Mouse (Mus musculus) hindbrain, embryonic 13.5 days (tissue): ENCODE measurements at regions not wholly inside any gene's neighbourhood (a gene's known extent, or its start where the extent isn't known, plus 50 kb on each side); places are given as distances from the start of the nearest gene placed in this dataset.

Experiments
- ATAC-seq: fragments of 200-750 bp; cut with Nextera tagmentation; 2 replicates; pipeline ENCODE4 v1.8.0; 2017; ENCODE audit warnings: moderate TSS enrichment; ENCODE audit not compliant: low FRiP score
- H3K27ac ChIP-seq: fragments of 300-500 bp; sonication (generic); 2 replicates; pipeline ENCODE4 v1.5.1; 2015; ENCODE audit warnings: inconsistent platforms, mild to moderate bottlenecking, moderate library complexity
- H3K27me3 ChIP-seq: fragments of 300-500 bp; sonication (generic); 2 replicates; pipeline ENCODE4 v1.6.1; 2015; ENCODE audit warnings: mild to moderate bottlenecking, inconsistent platforms
- H3K36me3 ChIP-seq: fragments of 300-500 bp; sonication (generic); 2 replicates; pipeline ENCODE4 v1.6.1; 2015; ENCODE audit warnings: mild to moderate bottlenecking, inconsistent platforms
- H3K4me1 ChIP-seq: fragments of 300-500 bp; sonication (generic); replicated peaks from 2 replicates; pipeline ENCODE4 v1.6.1; 2015; ENCODE audit warnings: inconsistent platforms
- H3K4me2 ChIP-seq: fragments of 300-500 bp; sonication (generic); 2 replicates; pipeline ENCODE4 v1.6.1; 2015; ENCODE audit warnings: inconsistent platforms, mild to moderate bottlenecking, moderate library complexity
- H3K4me3 ChIP-seq: fragments of 300-500 bp; sonication (generic); 2 replicates; pipeline ENCODE4 v1.5.1; 2015; ENCODE audit warnings: mild to moderate bottlenecking, inconsistent platforms
- H3K9ac ChIP-seq: fragments of 300-500 bp; sonication (generic); 2 replicates; pipeline ENCODE4 v1.6.1; 2015; ENCODE audit warnings: mild to moderate bottlenecking, inconsistent platforms
- H3K9me3 ChIP-seq: fragments of 300-500 bp; sonication (generic); 2 replicates; pipeline ENCODE4 v1.6.1; 2016; ENCODE audit warnings: inconsistent platforms
- WGBS: fragments of 180-500 bp; shearing (Covaris S2); methylation state at CpG from one replicate; pipeline ENCODE4 v1.1.7; 2015; 5-methylcytosine and 5-hydroxymethylcytosine counted together

GRCm38 (mm10) chr1:146955688-146956214, 461.2 kb downstream of the Brinp3 start:
- Histone ChIP-seq H3K9me3 (no peaks in the 10 kb centered on the region), H3K4me1 (no peaks in the 10 kb centered on the region)
- 82% methylated on average over 5 of the region's 5 CpGs for WGBS

GRCm38 (mm10) chr1:146956347-146956746, 461.8 kb downstream of the Brinp3 start:
- H3K27ac ChIP-seq, result no peak overlapping the region
- H3K9me3 ChIP-seq, result no peaks in the 10 kb centered on the region
- H3K36me3 ChIP-seq, result no peaks in the 10 kb centered on the region
- no peaks in the 10 kb centered on the region for H3K4me1 ChIP-seq
- no peak overlapping the region for H3K4me3 ChIP-seq
- no peaks in the 10 kb centered on the region for H3K27me3 ChIP-seq
- no peak overlapping the region for H3K4me2 ChIP-seq
- ATAC-seq, result no peak
- no peak overlapping the region for H3K9ac ChIP-seq

More at GRCm38 (mm10) chr1:146955688-146956214, 461.2 kb downstream of the Brinp3 start:
- Histone ChIP-seq H3K27ac (no peak overlapping the region), H3K4me2 (no peak overlapping the region), H3K4me3 (no peak overlapping the region), H3K27me3 (no peaks in the 10 kb centered on the region), H3K9ac (no peak overlapping the region), H3K36me3 (no peaks in the 10 kb centered on the region)
- no peak for ATAC-seq

GRCm38 (mm10) chr1:146960448-146960847, 465.9 kb downstream of the Brinp3 start:
- Histone ChIP-seq H3K4me1 (no peaks in the 10 kb centered on the region), H3K4me2 (no peak overlapping the region), H3K9ac (no peak overlapping the region), H3K36me3 (no peaks in the 10 kb centered on the region), H3K27me3 (no peaks in the 10 kb centered on the region), H3K4me3 (no peak overlapping the region), H3K27ac (no peak overlapping the region), H3K9me3 (no peaks in the 10 kb centered on the region)
- WGBS, result 90% methylated on average over 3 of the region's 3 CpGs
- ATAC-seq, result no peak

- H3K27me3 ChIP-seq, result no peaks in the 10 kb centered on the region
- H3K9me3 ChIP-seq, result no peaks in the 10 kb centered on the region
- ATAC-seq, result no peak
- H3K4me2 ChIP-seq, result no peak overlapping the region
- no peak overlapping the region for H3K9ac ChIP-seq
- no peaks in the 10 kb centered on the region for H3K36me3 ChIP-seq
- no peaks in the 10 kb centered on the region for H3K4me1 ChIP-seq
- H3K27ac ChIP-seq, result no peak overlapping the region
- no peak overlapping the region for H3K4me3 ChIP-seq
Observed at GRCm38 (mm10) chr1:146967534-146967933, 473.0 kb downstream of the Brinp3 start.

GRCm38 (mm10) chr1:146967993-146968392, 473.4 kb downstream of the Brinp3 start:
- no peaks in the 10 kb centered on the region for H3K27me3 ChIP-seq
- no peaks in the 10 kb centered on the region for H3K9me3 ChIP-seq
- no peaks in the 10 kb centered on the region for H3K4me1 ChIP-seq
- H3K4me2 ChIP-seq, result no peak overlapping the region
- no peaks in the 10 kb centered on the region for H3K36me3 ChIP-seq
- H3K27ac ChIP-seq, result no peak overlapping the region
- no peak overlapping the region for H3K9ac ChIP-seq
- ATAC-seq, result no peak
- H3K4me3 ChIP-seq, result no peak overlapping the region
- 89% methylated on average over 2 of the region's 2 CpGs for WGBS

- ATAC-seq, result peak; percentile 66; the same call in 1 of the 2 replicates
- Histone ChIP-seq H3K4me3 (no peak overlapping the region), H3K4me2 (no peak overlapping the region), H3K4me1 (no peaks in the 10 kb centered on the region), H3K27me3 (no peaks in the 10 kb centered on the region), H3K9ac (no peak overlapping the region), H3K36me3 (no peaks in the 10 kb centered on the region), H3K27ac (no peak overlapping the region), H3K9me3 (no peaks in the 10 kb centered on the region)
- 66% methylated on average over 5 of the region's 5 CpGs for WGBS
Observed at GRCm38 (mm10) chr1:146983433-146984186, 489.1 kb downstream of the Brinp3 start.

- Histone ChIP-seq H3K9me3 (no peaks in the 10 kb centered on the region), H3K9ac (no peak overlapping the region), H3K27ac (no peak overlapping the region), H3K4me2 (no peak overlapping the region), H3K4me1 (no peaks in the 10 kb centered on the region), H3K36me3 (no peaks in the 10 kb centered on the region), H3K27me3 (no peaks in the 10 kb centered on the region), H3K4me3 (no peak overlapping the region)
- ATAC-seq, result no peak
- 73% methylated on average over 2 of the region's 2 CpGs for WGBS
Observed at GRCm38 (mm10) chr1:147000018-147000417, 505.5 kb downstream of the Brinp3 start.

- H3K4me2 ChIP-seq, result no peak overlapping the region
- H3K9ac ChIP-seq, result no peak overlapping the region
- no peaks in the 10 kb centered on the region for H3K36me3 ChIP-seq
- no peak for ATAC-seq
- H3K9me3 ChIP-seq, result no peaks in the 10 kb centered on the region
- H3K27me3 ChIP-seq, result no peaks in the 10 kb centered on the region
- WGBS, result 16% methylated on average over 2 of the region's 2 CpGs
- H3K4me3 ChIP-seq, result no peak overlapping the region
- no peak overlapping the region for H3K27ac ChIP-seq
- no peaks in the 10 kb centered on the region for H3K4me1 ChIP-seq
Observed at GRCm38 (mm10) chr1:147047714-147048113, 553.2 kb downstream of the Brinp3 start.

GRCm38 (mm10) chr1:147058504-147058903, 563.9 kb downstream of the Brinp3 start:
- WGBS, result 68% methylated on average over 2 of the region's 2 CpGs

GRCm38 (mm10) chr1:147074166-147074565, 579.6 kb downstream of the Brinp3 start:
- Histone ChIP-seq H3K4me3 (no peak overlapping the region), H3K9ac (no peak overlapping the region), H3K4me2 (no peak overlapping the region), H3K27ac (no peak overlapping the region), H3K36me3 (no peaks in the 10 kb centered on the region), H3K9me3 (no peaks in the 10 kb centered on the region), H3K4me1 (no peaks in the 10 kb centered on the region), H3K27me3 (no peaks in the 10 kb centered on the region)
- ATAC-seq, result no peak
- 81% methylated on average over 11 of the region's 11 CpGs for WGBS

More at GRCm38 (mm10) chr1:147058504-147058903, 563.9 kb downstream of the Brinp3 start:
- Histone ChIP-seq H3K4me3 (no peak overlapping the region), H3K27me3 (no peaks in the 10 kb centered on the region), H3K36me3 (no peaks in the 10 kb centered on the region), H3K27ac (no peak overlapping the region), H3K4me2 (no peak overlapping the region), H3K4me1 (no peaks in the 10 kb centered on the region), H3K9ac (no peak overlapping the region), H3K9me3 (no peaks in the 10 kb centered on the region)
- no peak for ATAC-seq

- Histone ChIP-seq H3K36me3 (no peaks in the 10 kb centered on the region), H3K4me2 (no peak overlapping the region), H3K4me3 (no peak overlapping the region), H3K4me1 (no peaks in the 10 kb centered on the region), H3K27ac (no peak overlapping the region), H3K9me3 (no peaks in the 10 kb centered on the region), H3K9ac (no peak overlapping the region), H3K27me3 (no peaks in the 10 kb centered on the region)
- no peak for ATAC-seq
- 49% methylated on average over 5 of the region's 5 CpGs for WGBS
Observed at GRCm38 (mm10) chr1:147084129-147084799, 589.7 kb downstream of the Brinp3 start.

GRCm38 (mm10) chr1:147125541-147125940, 631.0 kb downstream of the Brinp3 start:
- Histone ChIP-seq H3K4me3 (no peak overlapping the region), H3K27me3 (no peaks in the 10 kb centered on the region), H3K9ac (no peak overlapping the region), H3K9me3 (no peaks in the 10 kb centered on the region), H3K36me3 (no peaks in the 10 kb centered on the region), H3K4me1 (no peaks in the 10 kb centered on the region), H3K4me2 (no peak overlapping the region), H3K27ac (no peak overlapping the region)
- no peak for ATAC-seq

- Histone ChIP-seq H3K4me1 (no peaks in the 10 kb centered on the region), H3K9ac (no peak overlapping the region)
Observed at GRCm38 (mm10) chr1:147138176-147138575, 643.6 kb downstream of the Brinp3 start.

More at GRCm38 (mm10) chr1:147138176-147138575, 643.6 kb downstream of the Brinp3 start:
- no peaks in the 10 kb centered on the region for H3K36me3 ChIP-seq
- no peaks in the 10 kb centered on the region for H3K9me3 ChIP-seq
- no peak overlapping the region for H3K4me2 ChIP-seq
- no peaks in the 10 kb centered on the region for H3K27me3 ChIP-seq
- no peak overlapping the region for H3K4me3 ChIP-seq
- ATAC-seq, result no peak
- H3K27ac ChIP-seq, result no peak overlapping the region
- WGBS, result 44% methylated on average over 2 of the region's 2 CpGs
